Mouse (Mus musculus): Measurements from ENCODE around the gene Gtdc1.
"Not testable (repeated sequence)": the region's sequence is repeated elsewhere in the genome, so short reads cannot be mapped to it uniquely, and the experiment has no call there.

Gene Gtdc1

GRCm38 (mm10) chr2:44736618-44737017 is 190.8 kb downstream of the Gtdc1 start:
- no peak for DNase-seq

GRCm38 (mm10) chr2:44721461-44721860 is 206.0 kb downstream of the Gtdc1 start:
- no peak for DNase-seq

- no peak for DNase-seq
These were observed 221.4 kb downstream of the Gtdc1 start for GRCm38 (mm10) chr2:44705883-44706615.

GRCm38 (mm10) chr2:44700276-44700675 is 227.2 kb downstream of the Gtdc1 start:
- DNase-seq = no peak

GRCm38 (mm10) chr2:44696441-44696840 is 231.0 kb downstream of the Gtdc1 start:
- DNase-seq = no peak

- no peak for DNase-seq
These were observed 233.6 kb downstream of the Gtdc1 start for GRCm38 (mm10) chr2:44693898-44694297.

- no peak for DNase-seq
These were observed 263.4 kb downstream of the Gtdc1 start for GRCm38 (mm10) chr2:44664049-44664448.

- DNase-seq = no peak
These were observed 267.6 kb downstream of the Gtdc1 start for GRCm38 (mm10) chr2:44659870-44660269.

GRCm38 (mm10) chr2:44659011-44659410 is 268.4 kb downstream of the Gtdc1 start:
- DNase-seq = no peak

- DNase-seq = no peak
These were observed 278.9 kb downstream of the Gtdc1 start for GRCm38 (mm10) chr2:44648537-44648936.

GRCm38 (mm10) chr2:44646398-44646797 is 281.1 kb downstream of the Gtdc1 start:
- no peak for DNase-seq

GRCm38 (mm10) chr2:44639370-44639769 is 288.1 kb downstream of the Gtdc1 start:
- no peak for DNase-seq

GRCm38 (mm10) chr2:44638157-44638556 is 289.3 kb downstream of the Gtdc1 start:
- DNase-seq = no peak

- no peak for DNase-seq
These were observed 293.5 kb downstream of the Gtdc1 start for GRCm38 (mm10) chr2:44633971-44634370.

- DNase-seq = no peak
These were observed 294.4 kb downstream of the Gtdc1 start for GRCm38 (mm10) chr2:44633064-44633463.

GRCm38 (mm10) chr2:44632584-44632983 is 294.9 kb downstream of the Gtdc1 start:
- no peak for DNase-seq

- DNase-seq = no peak
These were observed 296.4 kb downstream of the Gtdc1 start for GRCm38 (mm10) chr2:44631064-44631463.

- no peak for DNase-seq
These were observed 298.7 kb downstream of the Gtdc1 start for GRCm38 (mm10) chr2:44628778-44629177.

- DNase-seq = no peak
These were observed 302.3 kb downstream of the Gtdc1 start for GRCm38 (mm10) chr2:44625154-44625553.

- no peak for DNase-seq
These were observed 305.0 kb downstream of the Gtdc1 start for GRCm38 (mm10) chr2:44622471-44622870.

GRCm38 (mm10) chr2:44599653-44600052 is 327.8 kb downstream of the Gtdc1 start:
- not testable (repeated sequence) for DNase-seq

GRCm38 (mm10) chr2:44594276-44594675 is 333.2 kb downstream of the Gtdc1 start:
- no peak for DNase-seq

- no peak for DNase-seq
These were observed 336.6 kb downstream of the Gtdc1 start for GRCm38 (mm10) chr2:44590881-44591280.

GRCm38 (mm10) chr2:44584061-44584460 is 343.4 kb downstream of the Gtdc1 start:
- DNase-seq = peak; percentile 7

- DNase-seq = no peak
These were observed 344.0 kb downstream of the Gtdc1 start for GRCm38 (mm10) chr2:44583491-44583890.
